Mouse (Mus musculus): ENCODE measurements at regions not wholly inside any gene's neighbourhood (a gene's known extent, or its start where the extent isn't known, plus 50 kb on each side); places are given as distances from the start of the nearest gene placed in this dataset.

DNA sequence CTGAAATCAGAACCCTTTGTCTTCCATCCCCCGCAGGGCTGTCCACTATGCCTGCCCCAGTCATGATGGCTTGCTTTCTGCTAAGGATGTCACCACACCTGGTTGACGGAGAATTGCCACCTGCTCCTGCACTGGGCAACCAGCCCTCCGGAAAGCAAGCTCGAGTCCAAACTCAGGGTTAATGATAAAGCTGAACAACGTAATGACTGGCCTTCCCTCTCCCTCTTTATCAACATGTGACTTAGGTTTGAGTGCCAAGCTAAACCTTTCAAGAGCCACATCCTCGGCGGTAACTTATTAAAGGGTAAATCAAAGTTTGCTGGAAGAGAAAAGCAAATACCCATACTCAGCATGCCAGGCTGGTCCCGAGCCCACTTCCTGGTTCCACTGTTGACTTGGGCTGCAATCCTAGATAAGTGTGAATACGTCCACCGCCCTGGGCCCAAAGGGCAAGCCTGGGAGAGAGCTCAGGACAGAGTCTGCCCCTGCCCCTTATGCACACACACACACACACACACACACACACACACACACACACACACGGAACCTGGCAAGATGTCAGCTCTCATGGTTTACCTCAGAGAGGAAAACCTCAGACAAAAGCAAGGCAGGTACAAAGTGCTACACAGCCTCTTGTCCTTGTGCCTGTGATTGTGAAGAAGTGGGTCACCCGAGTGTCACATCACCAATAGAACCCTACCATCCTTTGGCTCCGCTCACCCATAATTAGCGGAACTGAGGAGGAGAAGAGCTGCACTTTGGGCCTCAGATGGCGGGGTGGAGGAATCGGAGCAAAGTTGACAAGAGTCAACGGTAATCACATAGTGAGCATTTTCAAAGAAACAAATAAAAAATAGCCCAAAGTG lies 116.0 kb downstream of the Tomm20 start:
- Histone ChIP-seq H3K4me2 (ENCODE audit: low read length) (no peak overlapping the region), H3K9ac (ENCODE audit: low read depth, low read length) (no peak overlapping the region), H3K9me3 (ENCODE audit: control insufficient read depth, low read length) (no peaks in the 10 kb centered on the region), H3K4me1 (ENCODE audit: control insufficient read depth, insufficient read depth, low read depth, low read length) (peaks cover 37% of the 10 kb centered on the region), H3K27me3 (replicated peaks; ENCODE audit: control insufficient read depth, insufficient read depth, low read length) (no peaks in the 10 kb centered on the region), H3K36me3 (ENCODE audit: control insufficient read depth, insufficient read depth, low read length) (no peaks in the 10 kb centered on the region), H3K4me3 (ENCODE audit: low read length) (no peak overlapping the region), H3K27ac (ENCODE audit: low read depth, low read length) (no peak overlapping the region)
- no peak for ATAC-seq
- 69% methylated on average over 17 of the region's 17 CpGs for WGBS

- H3K27me3 ChIP-seq (replicated peaks; ENCODE audit: control insufficient read depth, insufficient read depth, low read length) = no peaks in the 10 kb centered on the region
- H3K4me2 ChIP-seq (ENCODE audit: low read length) = no peak overlapping the region
- peak overlapping the region; percentile 11 for H3K9ac ChIP-seq (ENCODE audit: low read depth, low read length)
- H3K27ac ChIP-seq (ENCODE audit: low read depth, low read length) = peak overlapping the region; percentile 88; the same call in 1 of the 2 replicates
- H3K4me1 ChIP-seq (ENCODE audit: control insufficient read depth, insufficient read depth, low read depth, low read length) = peaks cover 28% of the 10 kb centered on the region
- no peak for ATAC-seq
- H3K4me3 ChIP-seq (ENCODE audit: low read length) = no peak overlapping the region
- no peaks in the 10 kb centered on the region for H3K9me3 ChIP-seq (ENCODE audit: control insufficient read depth, low read length)
- WGBS = 57% methylated on average over 6 of the region's 6 CpGs
- no peaks in the 10 kb centered on the region for H3K36me3 ChIP-seq (ENCODE audit: control insufficient read depth, insufficient read depth, low read length)
These were observed 117.8 kb downstream of the Tomm20 start for GRCm38 (mm10) chr8:126827681-126828383.

GRCm38 (mm10) chr8:126826328-126827285 lies 119.0 kb downstream of the Tomm20 start:
- Histone ChIP-seq H3K9me3 (ENCODE audit: control insufficient read depth, low read length) (no peaks in the 10 kb centered on the region), H3K4me2 (ENCODE audit: low read length) (peak overlapping the region; percentile 20), H3K4me3 (ENCODE audit: low read length) (0 out of 2 replicates have a peak overlapping the region, but pooled peaks have one; percentile 1), H3K27me3 (replicated peaks; ENCODE audit: control insufficient read depth, insufficient read depth, low read length) (no peaks in the 10 kb centered on the region), H3K36me3 (ENCODE audit: control insufficient read depth, insufficient read depth, low read length) (no peaks in the 10 kb centered on the region), H3K27ac (ENCODE audit: low read depth, low read length) (peak overlapping the region; percentile 88), H3K4me1 (ENCODE audit: control insufficient read depth, insufficient read depth, low read depth, low read length) (peaks cover 27% of the 10 kb centered on the region), H3K9ac (ENCODE audit: low read depth, low read length) (peak overlapping the region; percentile 53)
- under 1% methylated on average over 11 of the region's 11 CpGs for WGBS
- peak; percentile 84 for ATAC-seq

DNA sequence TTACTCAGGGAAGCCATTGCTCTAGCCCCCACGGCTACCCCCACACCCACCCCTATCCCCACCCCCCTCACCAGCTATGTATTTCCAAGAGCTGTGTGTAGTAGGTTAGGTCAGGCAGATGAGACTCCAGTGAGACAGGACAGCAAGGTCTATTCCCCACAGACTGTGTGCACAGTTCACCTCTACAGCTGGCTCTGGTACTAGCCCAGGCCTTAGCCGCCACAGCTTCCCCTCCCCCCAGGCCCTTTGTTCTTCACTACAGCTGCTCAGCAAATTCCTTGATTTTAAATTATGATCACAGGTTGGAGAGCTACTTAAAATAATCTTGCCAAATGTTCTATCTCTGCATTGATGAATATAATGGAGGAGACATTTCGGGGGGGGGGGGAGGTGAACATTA lies 119.8 kb downstream of the Tomm20 start:
- Histone ChIP-seq H3K4me1 (ENCODE audit: control insufficient read depth, insufficient read depth, low read depth, low read length) (peaks cover 27% of the 10 kb centered on the region), H3K4me3 (ENCODE audit: low read length) (no peak overlapping the region), H3K9ac (ENCODE audit: low read depth, low read length) (peak overlapping the region; percentile 53), H3K27me3 (replicated peaks; ENCODE audit: control insufficient read depth, insufficient read depth, low read length) (no peaks in the 10 kb centered on the region), H3K9me3 (ENCODE audit: control insufficient read depth, low read length) (no peaks in the 10 kb centered on the region), H3K4me2 (ENCODE audit: low read length) (peak overlapping the region; percentile 20; the same call in 1 of the 2 replicates), H3K36me3 (ENCODE audit: control insufficient read depth, insufficient read depth, low read length) (no peaks in the 10 kb centered on the region), H3K27ac (ENCODE audit: low read depth, low read length) (peak overlapping the region; percentile 88)
- WGBS = 17% methylated on average over 3 of the region's 3 CpGs
- peak; percentile 57 for ATAC-seq

DNA sequence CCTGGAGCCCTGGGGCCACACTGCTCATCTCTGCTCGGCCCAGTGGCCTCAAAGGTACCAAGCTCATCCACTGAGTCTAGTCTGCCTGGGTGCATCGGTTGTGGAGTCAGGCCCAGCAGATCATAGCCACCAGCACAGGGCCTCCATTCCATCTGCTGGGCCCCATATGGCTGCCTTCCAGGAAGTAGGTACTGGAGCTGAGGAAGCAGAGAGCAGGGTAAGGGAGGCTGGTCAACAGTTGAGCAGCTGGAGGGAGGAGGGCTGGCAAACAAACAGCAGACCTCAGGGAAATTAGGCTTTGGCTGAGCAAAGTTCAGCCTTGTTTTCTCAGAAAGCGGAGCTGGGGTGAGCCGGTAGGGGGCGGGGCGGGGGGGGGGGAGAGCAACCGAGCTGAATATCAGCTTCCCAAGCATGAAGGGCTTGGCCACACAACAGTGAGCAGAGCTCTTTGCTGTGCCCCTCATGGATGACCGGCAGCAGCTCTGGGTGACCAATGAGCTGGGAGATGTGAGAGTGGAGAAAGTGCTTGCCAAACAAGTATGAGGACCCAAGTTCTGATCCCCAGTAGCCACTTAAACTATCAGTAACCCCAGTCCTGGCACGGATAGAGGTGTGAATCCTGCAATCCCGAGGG lies 121.0 kb downstream of the Tomm20 start:
- Histone ChIP-seq H3K9ac (ENCODE audit: low read depth, low read length) (no peak overlapping the region), H3K4me3 (ENCODE audit: low read length) (no peak overlapping the region), H3K4me1 (ENCODE audit: control insufficient read depth, insufficient read depth, low read depth, low read length) (peaks cover 27% of the 10 kb centered on the region), H3K27me3 (replicated peaks; ENCODE audit: control insufficient read depth, insufficient read depth, low read length) (no peaks in the 10 kb centered on the region), H3K36me3 (ENCODE audit: control insufficient read depth, insufficient read depth, low read length) (no peaks in the 10 kb centered on the region), H3K9me3 (ENCODE audit: control insufficient read depth, low read length) (no peaks in the 10 kb centered on the region), H3K27ac (ENCODE audit: low read depth, low read length) (peak overlapping the region; percentile 67), H3K4me2 (ENCODE audit: low read length) (no peak overlapping the region)
- ATAC-seq = peak; percentile 66
- 53% methylated on average over 10 of the region's 10 CpGs for WGBS

GRCm38 (mm10) chr8:126822269-126822668 lies 123.4 kb downstream of the Tomm20 start:
- Histone ChIP-seq H3K4me1 (ENCODE audit: control insufficient read depth, insufficient read depth, low read depth, low read length) (peaks cover 22% of the 10 kb centered on the region), H3K4me2 (ENCODE audit: low read length) (no peak overlapping the region), H3K9me3 (ENCODE audit: control insufficient read depth, low read length) (no peaks in the 10 kb centered on the region), H3K27ac (ENCODE audit: low read depth, low read length) (no peak overlapping the region), H3K9ac (ENCODE audit: low read depth, low read length) (no peak overlapping the region), H3K36me3 (ENCODE audit: control insufficient read depth, insufficient read depth, low read length) (no peaks in the 10 kb centered on the region), H3K27me3 (replicated peaks; ENCODE audit: control insufficient read depth, insufficient read depth, low read length) (no peaks in the 10 kb centered on the region), H3K4me3 (ENCODE audit: low read length) (no peak overlapping the region)
- no peak for ATAC-seq
- WGBS = 89% methylated on average over 4 of the region's 4 CpGs

GRCm38 (mm10) chr8:126821279-126821678 lies 124.4 kb downstream of the Tomm20 start:
- ATAC-seq = no peak
- H3K4me3 ChIP-seq (ENCODE audit: low read length) = no peak overlapping the region
- no peaks in the 10 kb centered on the region for H3K36me3 ChIP-seq (ENCODE audit: control insufficient read depth, insufficient read depth, low read length)
- peak overlapping the region; percentile 27; the same call in 1 of the 2 replicates for H3K27ac ChIP-seq (ENCODE audit: low read depth, low read length)
- H3K4me1 ChIP-seq (ENCODE audit: control insufficient read depth, insufficient read depth, low read depth, low read length) = peaks cover 14% of the 10 kb centered on the region
- no peaks in the 10 kb centered on the region for H3K27me3 ChIP-seq (replicated peaks; ENCODE audit: control insufficient read depth, insufficient read depth, low read length)
- H3K9ac ChIP-seq (ENCODE audit: low read depth, low read length) = no peak overlapping the region
- H3K4me2 ChIP-seq (ENCODE audit: low read length) = no peak overlapping the region
- no peaks in the 10 kb centered on the region for H3K9me3 ChIP-seq (ENCODE audit: control insufficient read depth, low read length)
- 66% methylated on average over 8 of the region's 8 CpGs for WGBS

- Histone ChIP-seq H3K4me1 (ENCODE audit: control insufficient read depth, insufficient read depth, low read depth, low read length) (peaks cover 6% of the 10 kb centered on the region), H3K27ac (ENCODE audit: low read depth, low read length) (no peak overlapping the region), H3K9ac (ENCODE audit: low read depth, low read length) (no peak overlapping the region), H3K9me3 (ENCODE audit: control insufficient read depth, low read length) (no peaks in the 10 kb centered on the region), H3K36me3 (ENCODE audit: control insufficient read depth, insufficient read depth, low read length) (no peaks in the 10 kb centered on the region), H3K27me3 (replicated peaks; ENCODE audit: control insufficient read depth, insufficient read depth, low read length) (no peaks in the 10 kb centered on the region), H3K4me3 (ENCODE audit: low read length) (no peak overlapping the region), H3K4me2 (ENCODE audit: low read length) (no peak overlapping the region)
- WGBS = 94% methylated on average over 2 of the region's 2 CpGs
- no peak for ATAC-seq
These were observed 125.1 kb downstream of the Tomm20 start for GRCm38 (mm10) chr8:126820502-126820901.

All from hindbrain, embryonic 16.5 days (tissue).